Mouse (Mus musculus) hematopoietic stem cell, adult 5-6 weeks (primary cell): ENCODE measurements at regions not wholly inside any gene's neighbourhood (a gene's known extent, or its start where the extent isn't known, plus 50 kb on each side); places are given as distances from the start of the nearest gene placed in this dataset.
A peak's percentile ranks its signal among the peaks of the same experiment; 100 is the strongest.

Experiments used
- ATAC-seq, 2 experiments: fragments of 125-278 bp in 1 of 2; replicated peaks in 1 of 2; 2 replicates each; pipeline ENCODE4 v1.8.0; 2016 to 2017; ENCODE audit warnings: inconsistent platforms in 2 of 2, mild to moderate bottlenecking in 2 of 2, moderate number of reproducible peaks in 2 of 2, low read depth in 1 of 2, moderate TSS enrichment in 1 of 2; ENCODE audit not compliant: low FRiP score in 2 of 2, poor library complexity in 2 of 2, severe bottlenecking in 2 of 2, insufficient read depth in 1 of 2, low TSS enrichment in 1 of 2

DNA sequence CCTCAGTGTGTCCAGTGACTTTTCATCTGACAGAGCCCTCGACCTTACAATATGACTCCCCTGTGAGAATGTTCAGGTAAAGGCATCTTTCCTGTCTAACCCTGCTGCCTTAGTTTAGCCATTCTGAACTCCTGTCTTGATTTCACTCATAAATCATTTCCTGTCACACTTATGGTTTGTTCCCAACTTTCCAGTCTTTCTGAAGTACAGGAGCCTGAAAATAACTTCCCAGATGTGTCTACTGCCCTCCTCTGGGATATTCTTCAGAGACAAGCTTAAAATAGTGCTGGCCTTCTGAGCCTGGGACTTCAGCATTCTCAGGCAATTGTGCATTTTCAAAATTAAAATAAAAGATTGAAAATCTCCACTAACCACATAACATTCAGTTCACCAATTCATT, 204.1 kb downstream of the Car2 start:
- ATAC-seq = no peak

DNA sequence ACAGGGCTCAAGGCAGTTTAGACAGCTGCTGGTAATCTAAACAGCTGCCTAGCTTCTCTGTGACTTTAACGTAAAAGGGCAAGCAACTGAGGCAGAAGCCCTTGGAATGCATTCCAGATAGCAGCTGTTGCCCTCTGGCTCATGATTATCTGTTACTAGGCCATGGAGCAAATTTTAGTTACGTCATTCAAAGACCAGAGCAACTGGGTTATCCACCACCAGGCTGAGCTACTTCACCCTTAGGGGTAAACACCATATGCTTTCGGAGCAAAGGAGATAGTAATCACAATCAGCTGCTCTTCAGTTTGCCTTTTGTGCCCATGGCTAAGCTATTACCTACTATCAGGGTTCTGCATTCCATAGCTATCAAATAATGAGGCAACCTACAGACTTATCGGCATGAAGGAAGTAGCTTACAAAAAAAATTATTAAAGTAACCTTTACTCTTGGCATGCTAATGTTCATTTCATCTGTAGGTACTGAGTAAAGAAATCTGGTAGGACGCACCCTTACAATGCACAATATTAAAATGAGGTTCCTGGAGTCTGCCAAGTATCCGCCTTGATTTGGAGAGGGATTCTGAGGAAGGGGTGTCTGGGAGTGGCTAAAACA, 212.2 kb downstream of the Car2 start:
- no peak for ATAC-seq

DNA sequence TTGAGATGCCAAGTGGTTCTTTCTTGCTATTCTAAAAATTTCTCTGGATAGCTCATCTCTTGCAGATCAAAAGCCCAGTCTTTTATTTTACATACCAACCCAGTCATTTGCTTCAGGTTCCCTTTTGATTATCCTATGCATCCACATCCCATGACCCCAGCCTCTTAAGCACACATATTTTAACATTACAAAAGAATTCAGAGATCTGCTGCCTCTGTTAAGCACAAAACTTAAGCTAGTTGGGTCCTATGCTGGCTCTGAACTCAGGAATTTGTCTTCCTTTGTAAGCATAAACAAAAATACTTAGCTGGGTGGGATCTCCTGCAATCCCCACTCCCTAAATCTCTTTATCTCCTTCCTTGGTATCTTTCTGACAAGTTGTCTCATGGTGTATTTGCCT, 212.9 kb downstream of the Car2 start:
- no peak for ATAC-seq

DNA sequence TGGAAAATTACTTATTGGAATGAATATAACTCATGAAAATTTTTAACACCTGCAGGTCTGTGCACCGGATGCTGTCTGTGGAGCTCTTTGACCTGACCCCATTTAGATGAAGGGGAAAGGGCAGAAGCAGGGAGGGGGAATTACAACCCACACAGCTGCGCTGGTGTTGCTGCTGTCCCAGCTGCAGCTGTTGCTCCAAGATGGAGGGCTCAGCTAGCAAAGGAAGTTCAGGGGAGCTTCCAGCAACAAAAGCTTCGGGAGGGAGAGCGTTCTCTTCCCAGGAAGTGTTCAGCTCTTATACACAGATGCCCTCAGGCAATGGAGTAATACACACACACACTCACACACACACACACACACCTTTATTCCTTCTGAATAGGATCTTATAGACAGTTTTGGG, 219.6 kb downstream of the Car2 start:
- no peak for ATAC-seq

DNA sequence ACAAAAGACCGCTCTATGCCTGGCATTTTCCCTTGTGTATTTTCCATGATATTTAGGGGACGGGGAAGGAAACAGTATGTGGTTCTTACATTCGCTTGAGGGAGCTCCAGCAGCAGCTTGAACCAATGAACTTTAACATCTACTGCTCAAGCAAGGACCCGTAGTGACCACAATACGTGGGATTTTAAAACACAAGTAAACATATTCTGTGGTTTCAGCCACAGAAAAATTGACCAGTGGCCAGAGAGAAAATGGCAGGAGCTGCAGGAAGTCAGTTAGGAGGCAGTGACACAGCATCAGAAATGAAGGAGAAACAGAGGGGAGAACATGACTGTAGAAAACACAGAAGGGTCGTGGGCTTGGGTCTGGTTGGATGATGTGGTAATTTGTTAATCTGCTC, 220.2 kb downstream of the Car2 start:
- ATAC-seq = peak; percentile 27 to 36; a peak in 3 of 4 replicates

DNA sequence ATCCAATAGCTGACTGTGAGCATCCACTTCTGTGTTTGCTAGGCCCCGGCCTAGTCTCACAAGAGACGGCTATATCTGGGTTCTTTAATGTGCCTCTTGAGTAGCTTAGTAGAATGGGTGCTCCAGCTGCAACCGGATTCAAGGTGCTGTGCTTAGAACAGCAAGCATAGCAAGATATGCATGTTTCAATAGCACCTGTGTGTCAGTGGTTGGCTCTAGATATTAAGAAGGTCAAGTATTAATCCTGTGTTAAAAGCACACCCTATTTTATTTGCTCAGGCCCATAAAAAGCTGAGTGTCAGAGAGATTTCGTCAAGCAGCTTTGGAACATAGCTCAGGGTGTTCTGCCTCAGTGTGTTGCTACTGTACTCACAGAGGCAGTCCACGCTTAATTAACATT, 221.2 kb downstream of the Car2 start:
- ATAC-seq = no peak

DNA sequence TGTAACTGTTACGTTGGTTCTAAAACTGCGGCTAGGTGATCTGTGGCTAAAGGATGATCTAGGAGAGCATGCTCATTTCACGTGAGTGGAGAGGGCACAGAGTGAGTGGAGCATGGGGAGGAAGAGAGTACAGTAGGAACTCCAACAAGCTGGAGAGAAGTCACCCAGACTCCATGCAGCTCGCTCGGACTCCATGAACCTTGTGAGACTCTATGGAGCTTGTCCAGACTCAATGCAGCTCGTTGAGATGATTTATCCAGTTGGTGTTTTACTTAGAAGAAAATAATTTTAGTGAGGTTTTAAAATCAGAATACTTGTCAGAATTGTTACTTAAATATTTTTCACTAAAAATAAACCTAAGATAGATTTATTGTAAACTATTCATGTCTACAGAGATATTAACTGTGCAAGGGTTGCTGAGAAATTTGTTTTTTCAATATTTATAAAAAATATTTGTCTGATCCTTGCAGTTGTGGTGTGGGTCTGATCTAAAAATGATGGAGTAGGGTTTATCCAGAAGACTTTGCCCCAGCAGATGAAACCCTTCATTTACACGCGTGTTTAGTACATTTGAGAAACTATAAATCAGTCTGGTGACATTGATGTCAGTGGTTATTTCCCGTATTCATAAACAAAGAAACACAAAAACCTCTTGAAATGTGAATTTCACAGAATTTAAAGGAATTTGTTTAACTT, 222.3 kb downstream of the Car2 start:
- ATAC-seq = no peak

DNA sequence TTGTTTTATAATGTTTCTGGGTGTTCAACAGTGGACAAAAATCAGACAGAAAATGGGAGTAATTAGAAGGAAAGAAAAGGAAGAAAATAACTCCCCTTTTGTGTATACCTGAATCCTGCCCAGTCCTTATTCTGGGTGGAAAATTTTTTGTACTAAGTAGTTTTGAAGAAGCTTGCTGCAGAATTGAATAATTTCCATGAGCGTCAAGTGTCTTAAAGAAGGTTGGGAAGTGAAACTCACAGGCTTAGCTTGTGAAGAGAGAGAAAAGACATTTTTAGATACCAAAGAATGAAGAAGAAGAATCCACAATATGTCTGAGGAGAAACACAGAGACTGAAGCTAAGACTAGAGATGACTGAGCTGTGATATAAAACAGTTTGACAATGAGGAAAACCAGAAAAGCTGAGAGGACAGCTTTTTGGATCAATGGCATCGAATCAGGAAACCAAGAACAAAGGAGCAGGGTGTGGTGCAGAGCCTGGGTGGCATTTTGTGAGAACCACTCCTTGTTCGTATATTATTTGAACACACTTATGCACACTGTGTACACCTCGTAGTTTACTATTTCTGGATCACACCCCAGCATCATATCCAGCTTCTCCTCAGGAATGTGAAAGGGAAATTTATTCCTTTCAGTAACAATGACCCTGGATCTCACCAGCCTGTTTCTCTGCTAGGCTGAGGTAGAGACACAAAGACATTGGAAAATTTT, 221.9 kb downstream of the Gm9733 start:
- ATAC-seq = no peak

DNA sequence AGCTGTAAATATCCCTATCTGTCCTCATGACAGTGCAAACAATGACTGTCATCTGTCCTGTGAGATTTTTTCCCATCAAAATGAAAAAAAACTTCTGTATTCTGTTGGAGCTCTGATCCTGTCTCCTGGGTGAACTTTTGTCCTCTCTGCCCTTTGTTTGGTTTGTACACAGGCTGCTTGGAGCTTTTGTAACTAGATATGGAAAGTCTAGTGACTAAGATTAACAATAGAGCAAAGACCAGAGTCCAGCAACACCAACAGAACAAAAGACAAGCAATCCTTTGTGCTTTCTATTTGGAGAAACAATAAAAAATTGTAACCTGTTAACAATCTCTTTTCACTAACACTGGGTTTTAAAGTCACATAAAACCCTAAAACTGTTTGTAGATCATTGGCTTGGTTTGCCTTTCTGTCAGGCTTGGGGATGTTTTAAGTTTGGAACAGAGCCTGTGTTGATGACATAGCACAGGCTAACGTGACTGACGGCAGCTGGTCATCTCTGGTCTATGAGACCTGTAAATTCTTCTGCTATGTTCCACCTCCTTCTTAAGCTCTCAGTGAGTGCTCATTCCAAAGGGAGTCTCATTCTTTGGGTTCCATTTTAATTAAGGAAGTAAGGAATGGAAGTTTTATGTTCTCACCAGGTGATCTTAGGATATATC, 219.8 kb downstream of the Gm9733 start:
- no peak for ATAC-seq

DNA sequence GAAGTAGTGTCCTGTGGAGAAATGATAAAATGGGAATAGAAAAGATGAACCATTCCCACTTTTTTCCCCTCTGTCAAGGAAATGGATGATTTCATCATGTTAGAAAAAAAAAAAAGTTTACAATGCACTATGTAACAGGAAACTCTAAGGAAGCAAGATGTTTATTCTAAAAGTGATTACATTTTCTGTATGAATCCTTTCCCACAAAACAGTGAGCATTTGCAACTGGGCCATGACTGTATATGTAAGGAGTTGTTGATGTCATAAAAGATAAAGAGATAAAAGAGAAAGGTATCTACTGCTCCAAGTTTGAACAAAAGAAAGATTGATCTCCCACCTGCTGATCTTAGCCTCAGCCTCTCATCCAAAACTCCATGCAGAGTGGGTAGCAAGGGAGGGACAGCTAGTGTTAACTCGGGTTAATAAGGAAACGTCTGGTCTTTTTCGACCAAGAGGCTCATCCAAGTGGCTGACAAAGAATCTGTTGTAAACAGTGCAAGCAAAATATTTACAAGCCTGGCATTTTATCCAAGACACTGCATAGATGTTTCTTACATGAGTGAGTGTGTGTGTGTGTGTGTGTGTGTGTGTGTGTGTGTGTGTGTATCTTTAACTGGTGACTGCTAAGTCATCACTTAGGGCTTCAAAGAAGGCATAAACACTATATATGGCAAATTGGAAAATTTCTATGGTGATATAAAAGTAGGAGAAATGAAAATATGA, 213.3 kb downstream of the Gm9733 start:
- no peak for ATAC-seq

DNA sequence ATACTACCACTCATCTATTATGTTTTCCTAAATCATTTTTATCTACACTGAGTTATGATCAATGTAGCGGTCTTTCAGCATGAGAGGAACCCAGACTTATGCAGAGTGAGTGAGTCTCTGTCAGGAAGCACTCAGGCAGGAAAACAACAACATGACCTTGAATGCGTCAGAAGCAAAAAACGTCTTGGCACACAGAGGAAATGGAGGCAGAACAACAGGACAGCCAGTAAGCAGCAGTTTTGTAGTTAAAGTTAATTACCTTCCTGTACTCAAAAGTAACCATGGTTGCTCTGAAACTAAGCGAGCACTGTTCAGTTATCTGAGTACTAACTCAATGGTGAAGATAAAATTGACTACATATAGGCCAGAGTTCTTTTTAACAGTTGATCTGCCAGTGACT, 205.4 kb downstream of the Gm9733 start:
- ATAC-seq = no peak

DNA sequence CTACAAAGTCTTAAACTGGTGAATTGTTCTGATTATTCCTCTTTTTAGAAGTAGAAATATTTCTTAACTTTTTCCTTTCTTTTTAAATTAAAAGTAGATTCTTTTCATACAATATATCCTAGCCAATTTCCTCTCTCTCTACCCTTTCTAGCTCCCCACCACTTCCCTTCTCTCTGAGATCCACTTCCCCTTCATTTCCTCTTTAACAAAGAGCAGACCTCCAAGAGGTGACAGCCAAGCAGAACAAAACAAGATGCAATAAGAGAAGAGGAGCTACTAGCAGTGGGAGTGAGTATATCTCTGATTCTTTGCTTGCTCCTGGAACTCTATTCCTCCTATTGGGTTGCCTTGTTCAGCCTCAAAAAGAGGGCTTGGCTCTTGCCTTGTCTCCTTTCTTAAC, 203.7 kb downstream of the Gm9733 start:
- ATAC-seq = peak; percentile 69 to 88

DNA sequence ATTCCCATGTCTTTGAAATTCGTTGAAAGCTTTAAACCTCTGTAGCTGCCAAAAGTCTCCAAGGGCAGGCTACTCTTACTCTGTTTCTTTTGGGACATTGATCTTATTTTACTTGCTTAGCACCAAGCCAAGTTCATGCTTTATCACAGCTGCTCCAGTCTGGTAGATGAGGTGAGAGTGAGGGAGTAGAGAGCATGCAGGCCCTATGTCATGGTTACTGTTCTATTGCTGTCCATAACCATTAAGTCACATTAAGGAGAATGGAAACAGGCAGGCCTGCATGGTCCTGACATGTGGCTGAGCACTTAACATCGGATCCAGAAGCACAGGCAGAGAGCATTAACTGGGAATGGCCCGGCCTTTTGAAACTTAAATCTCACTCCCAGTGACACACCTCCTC, 203.1 kb downstream of the Gm9733 start:
- ATAC-seq = no peak

DNA sequence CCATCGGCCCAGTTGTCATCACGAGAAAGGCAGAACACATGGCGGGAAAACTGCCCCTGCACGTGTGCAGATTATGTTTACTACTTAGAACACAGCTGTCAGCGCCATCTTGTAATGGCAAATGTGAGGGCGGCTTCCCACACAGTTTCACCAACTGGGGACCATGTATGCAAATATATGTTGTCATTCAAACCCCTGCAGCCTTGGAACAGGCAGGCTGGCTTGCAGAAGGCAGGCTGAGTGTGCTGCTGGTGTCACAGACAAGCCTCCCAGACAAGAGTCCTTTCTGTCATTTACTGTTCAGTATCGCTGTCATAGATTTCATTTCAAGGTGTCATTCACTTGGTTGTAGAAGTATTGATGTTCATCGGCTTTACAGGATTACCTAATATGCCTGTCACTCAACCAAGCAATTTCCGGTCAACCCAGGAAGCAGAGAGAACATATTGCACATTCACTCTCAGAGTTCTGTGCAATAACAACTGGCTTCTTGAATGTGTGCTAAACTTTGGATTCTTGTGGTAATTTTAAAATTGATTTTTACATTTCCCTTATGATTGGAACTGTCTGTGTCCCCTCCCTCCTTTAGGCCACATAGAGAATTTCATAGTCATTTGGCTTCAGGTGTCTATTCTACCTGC, 202.3 kb downstream of the Gm9733 start:
- ATAC-seq = no peak

DNA sequence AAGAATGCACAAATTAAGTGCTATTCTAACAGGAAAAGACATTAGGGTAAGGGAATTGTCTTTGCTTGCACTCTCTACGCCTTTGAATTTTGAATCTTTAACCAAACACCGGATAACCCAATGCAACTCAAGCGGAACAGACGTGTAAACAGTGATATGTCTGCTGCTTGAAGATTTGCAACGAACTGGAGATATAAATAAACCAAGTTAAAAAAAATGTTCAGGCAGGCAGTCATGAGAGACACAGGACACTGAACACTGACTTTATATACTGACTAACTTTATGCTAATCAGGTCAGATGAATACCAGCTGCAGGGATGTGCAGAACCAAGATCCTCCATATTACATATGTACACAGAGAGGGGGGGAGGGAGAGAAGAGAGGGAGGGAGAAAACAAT, 200.0 kb downstream of the Gm9733 start:
- no peak for ATAC-seq

DNA sequence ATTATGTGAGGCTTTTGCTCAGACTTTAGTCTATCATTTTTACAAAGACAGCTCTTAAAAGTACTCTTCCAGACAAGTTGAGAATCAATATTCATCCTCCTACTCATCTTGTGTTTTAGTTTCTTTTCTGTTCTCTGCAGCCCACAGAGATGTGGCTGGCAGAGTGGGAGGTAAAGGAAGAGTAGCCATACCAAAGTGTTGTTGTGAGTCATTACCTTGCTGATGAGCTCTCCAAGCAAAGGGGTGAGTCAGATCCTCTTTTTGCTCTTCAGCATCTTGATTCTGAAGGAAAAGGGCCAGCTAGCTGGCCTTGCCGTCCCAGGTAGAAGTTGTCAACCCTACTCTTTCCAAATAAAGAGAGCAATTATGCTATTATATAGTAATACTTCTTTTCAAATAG, 192.6 kb downstream of the Gm9733 start:
- no peak for ATAC-seq

DNA sequence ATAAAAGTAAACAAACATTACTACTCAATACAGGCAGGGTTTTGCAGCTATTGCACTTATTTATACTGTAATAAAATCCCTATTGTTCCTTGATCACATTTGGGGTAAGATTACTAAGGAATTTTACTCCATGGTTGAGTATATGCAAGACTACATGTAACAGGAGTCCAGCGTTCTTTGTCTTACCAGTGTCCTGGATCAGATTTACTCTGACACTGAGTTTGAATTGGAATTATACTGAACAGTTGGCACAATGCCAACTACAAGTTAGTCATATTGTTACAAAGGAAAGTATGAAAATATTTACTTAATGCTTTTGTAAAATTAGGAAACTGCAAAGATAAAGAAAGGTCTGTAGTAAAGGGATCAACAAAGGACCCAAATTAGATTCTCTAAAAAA, 178.4 kb downstream of the Gm9733 start:
- ATAC-seq = no peak
